Mouse (Mus musculus) large intestine, adult 2 months (tissue): ENCODE measurements around the gene Fbll1. TPM values are rescaled to one million over a fixed set of nuclear protein-coding genes. Genes with fewer than 3 reads are reported as not detected.

Experiments
- polyA plus RNA-seq: library from polyadenylated mRNA; depleted of rRNA; stranded (reverse); fragments of >200 nt; gene quantifications from 2 replicates; pipeline ENCODE4 v1.2.3, GENCODE M21; 2012; rRNA removed

Fbll1 gene
- polyA plus RNA-seq, 1 experiment: 0.10 TPM

Other genes with a start within 250 kb of the Fbll1 start
- gene Pank3, start 29.4 kb downstream of the Fbll1 start, polyA plus RNA-seq: 7.8 and 11.7 TPM in 2 replicates
- 37.2 and 37.3 TPM in 2 replicates for gene Rars, start 35.6 kb upstream of the Fbll1 start, polyA plus RNA-seq
- gene Wwc1, start 181.6 kb upstream of the Fbll1 start, polyA plus RNA-seq: 20.3 and 35.1 TPM in 2 replicates